Mouse (Mus musculus): ENCODE results near the gene Btn1a1.

- no peak for TF ChIP-seq CTCF (IDR thresholded peaks at IDR 0.05; ENCODE audit: extremely low read depth, insufficient read depth, low read length)
- TF ChIP-seq POLR2A (IDR thresholded peaks at IDR 0.05; ENCODE audit: extremely low read depth, insufficient read depth, low read length) = no peak
These were observed 25.8 kb downstream of the Btn1a1 start for GRCm38 (mm10) chr13:23439901-23440300.

Data from cortical plate, adult 2 months (tissue).